Mouse (Mus musculus) cerebellum, postnatal 25 days (tissue): ENCODE measurements at regions not wholly inside any gene's neighbourhood (a gene's known extent, or its start where the extent isn't known, plus 50 kb on each side); places are given as distances from the start of the nearest gene placed in this dataset.

Experiments used
- DNase-seq, 2 experiments: peaks; one replicate each; pipeline ENCODE4 v3.0.0; 2021; ENCODE audit warnings: mixed read lengths in 2 of 2

- peak; percentile 19 to 25 for DNase-seq
These were observed 82.7 kb upstream of the Lingo2 start for GRCm38 (mm10) chr4:37034200-37034599.
